Mouse (Mus musculus) CD4-positive helper T cell, adult 2 months (primary cell): ENCODE results near the gene Vamp2.

ENCODE experiments used
- DNase-seq: peaks from one replicate; pipeline ENCODE4 v3.0.0-alpha.2; 2012; ENCODE audit warnings: low read depth, missing footprints, low spot score

Vamp2 gene

DNA sequence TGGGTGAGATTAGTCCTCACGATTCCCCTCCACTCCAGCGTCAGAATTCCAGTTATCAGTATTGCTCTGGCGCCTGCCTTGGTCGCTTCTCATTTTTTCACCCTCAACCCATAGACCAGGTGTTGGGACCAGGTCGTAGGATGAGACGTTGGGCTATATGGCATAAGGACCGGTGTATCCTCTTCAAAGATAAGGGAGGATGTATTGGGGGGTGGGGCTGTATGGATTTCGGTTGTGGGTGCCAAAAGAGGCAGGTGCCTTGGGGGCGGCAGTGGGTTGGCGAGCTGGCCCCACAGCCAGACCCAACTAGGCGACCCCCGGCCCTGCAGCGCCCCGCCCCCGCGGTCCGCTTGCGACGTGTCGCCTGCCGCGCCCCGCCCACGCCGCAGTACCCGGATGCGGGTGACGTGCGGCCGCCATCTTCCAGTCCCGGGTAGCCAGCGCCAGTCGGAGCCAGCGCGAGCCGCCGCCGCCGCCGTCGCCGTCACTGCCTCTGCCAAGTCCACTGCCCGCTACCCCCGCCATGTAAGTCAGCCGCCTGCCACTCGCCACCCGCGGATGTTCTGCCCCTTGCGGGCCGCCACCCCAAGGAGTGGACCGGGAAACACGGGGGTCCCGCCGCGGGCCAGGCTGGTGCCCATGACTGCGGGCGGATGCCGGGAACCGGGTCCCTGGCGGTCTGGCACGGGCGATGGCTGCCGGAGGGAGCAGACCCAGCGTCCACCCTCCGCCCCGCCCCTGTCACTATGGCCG is at the start of gene Vamp2:
Gene Vamp2, plus strand, starts transcription at position 388 of the 753 bp plus-strand sequence.
- DNase-seq = peak; percentile 93

DNA sequence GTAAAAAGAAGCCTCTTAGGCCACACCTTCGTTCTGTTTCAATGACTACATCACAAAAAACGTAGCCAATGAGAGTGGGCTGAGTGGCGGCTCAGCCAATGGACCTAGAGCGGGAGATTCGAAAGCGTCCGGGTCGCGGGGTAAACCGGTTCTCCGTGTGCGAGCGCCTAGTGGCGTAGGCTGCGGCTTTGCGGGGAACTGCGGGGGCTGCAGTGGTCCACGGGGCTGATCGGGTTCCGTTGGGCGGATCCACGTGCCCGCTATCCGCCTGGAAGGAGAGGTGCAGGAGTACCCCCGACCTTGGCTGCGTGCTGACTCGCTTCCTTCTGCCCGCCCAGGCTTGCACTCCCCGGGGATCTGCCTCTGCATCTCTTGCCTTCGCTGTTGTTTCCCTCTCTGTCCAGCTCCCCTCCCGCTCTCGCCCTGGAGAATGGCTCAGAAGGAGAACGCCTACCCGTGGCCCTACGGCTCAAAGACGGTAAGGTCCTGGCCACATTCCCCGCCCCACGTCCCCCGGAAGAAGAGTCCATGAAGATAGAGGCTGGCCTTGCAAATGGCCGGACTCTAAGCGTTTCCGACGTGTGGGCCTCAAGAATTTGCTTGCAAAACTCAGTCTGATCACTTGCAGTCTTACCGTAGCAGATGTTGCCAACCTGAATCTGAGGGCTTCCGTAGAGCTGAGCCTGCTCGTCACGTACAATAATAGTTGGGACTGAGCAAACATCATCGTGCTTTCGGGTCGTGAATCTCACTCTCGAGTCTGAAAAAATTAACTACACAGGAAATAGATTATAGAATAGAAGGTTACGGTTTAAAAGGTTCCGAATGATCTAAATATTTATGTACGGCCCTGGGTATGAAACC is 42.5 kb upstream of the Vamp2 start, which contains the start of gene Aurkb:
Gene Aurkb, plus strand, starts transcription at position 117 of the 864 bp plus-strand sequence.
- peak; percentile 91 for DNase-seq

- no peak for DNase-seq
Observed at GRCm38 (mm10) chr11:69046395-69046774, 41.9 kb upstream of the Vamp2 start.

GRCm38 (mm10) chr11:69047592-69047991 is 40.7 kb upstream of the Vamp2 start:
- no peak for DNase-seq

- no peak for DNase-seq
Observed at GRCm38 (mm10) chr11:69048151-69048550, 40.1 kb upstream of the Vamp2 start.

DNA sequence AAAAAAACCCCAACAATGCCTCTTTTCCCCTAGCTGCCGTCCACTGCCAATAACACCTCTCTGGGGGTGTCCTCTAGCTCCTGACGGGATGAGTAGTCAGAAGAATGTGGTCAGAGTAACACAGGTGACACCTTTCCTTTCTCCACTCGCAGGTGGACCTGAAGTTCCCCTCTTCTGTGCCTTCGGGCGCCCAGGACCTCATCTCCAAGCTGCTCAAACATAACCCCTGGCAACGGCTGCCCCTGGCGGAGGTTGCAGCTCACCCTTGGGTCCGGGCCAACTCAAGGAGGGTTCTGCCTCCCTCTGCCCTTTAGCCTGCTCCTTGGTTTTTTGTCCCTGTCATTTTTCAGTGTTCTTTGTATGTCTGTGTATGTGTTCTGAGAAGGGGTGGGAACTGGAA is 37.5 kb upstream of the Vamp2 start:
- DNase-seq = no peak

DNA sequence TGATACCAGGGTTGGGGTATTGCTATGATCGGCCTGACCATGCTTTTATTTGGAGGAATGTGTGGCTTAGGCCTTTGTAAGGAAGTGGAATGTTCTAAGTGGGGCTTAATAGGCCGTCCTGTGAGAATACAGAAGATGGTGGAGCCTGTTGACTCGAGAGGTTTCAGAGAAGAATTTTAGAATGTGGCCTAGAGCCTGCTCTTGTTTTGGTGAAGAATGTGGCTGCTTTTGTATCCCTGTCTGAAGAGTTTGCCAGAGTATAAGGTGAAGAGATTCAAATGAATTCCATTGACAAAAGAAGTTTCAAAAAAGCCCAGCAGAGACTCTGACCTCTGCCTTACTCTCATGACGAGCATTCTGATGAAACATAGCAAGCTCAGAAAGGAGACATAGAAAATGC is 36.5 kb upstream of the Vamp2 start:
- DNase-seq = no peak

GRCm38 (mm10) chr11:69052824-69053421 is 35.4 kb upstream of the Vamp2 start:
- no peak for DNase-seq

- DNase-seq = peak; percentile 51
Observed at GRCm38 (mm10) chr11:69053848-69054247, 34.4 kb upstream of the Vamp2 start.

DNA sequence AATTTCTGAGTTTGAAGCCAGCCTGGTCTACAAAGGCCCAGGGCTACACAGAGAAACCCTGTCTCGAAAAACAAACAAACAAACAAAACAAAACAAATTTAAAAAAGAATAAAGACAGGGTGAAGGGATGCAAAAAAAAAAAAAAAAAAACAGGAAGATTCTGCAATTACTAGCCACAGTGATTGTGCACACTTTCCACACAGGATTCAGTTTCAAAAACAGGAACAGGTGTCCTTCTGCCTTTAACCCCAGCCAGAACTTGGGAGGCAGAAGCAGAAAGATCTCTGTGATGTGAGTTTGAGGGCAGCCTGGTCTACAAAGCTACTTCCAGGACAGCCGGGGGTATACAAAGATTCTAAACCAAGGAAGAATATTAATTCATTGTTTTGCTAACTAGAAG is 30.0 kb upstream of the Vamp2 start:
- DNase-seq = no peak

DNA sequence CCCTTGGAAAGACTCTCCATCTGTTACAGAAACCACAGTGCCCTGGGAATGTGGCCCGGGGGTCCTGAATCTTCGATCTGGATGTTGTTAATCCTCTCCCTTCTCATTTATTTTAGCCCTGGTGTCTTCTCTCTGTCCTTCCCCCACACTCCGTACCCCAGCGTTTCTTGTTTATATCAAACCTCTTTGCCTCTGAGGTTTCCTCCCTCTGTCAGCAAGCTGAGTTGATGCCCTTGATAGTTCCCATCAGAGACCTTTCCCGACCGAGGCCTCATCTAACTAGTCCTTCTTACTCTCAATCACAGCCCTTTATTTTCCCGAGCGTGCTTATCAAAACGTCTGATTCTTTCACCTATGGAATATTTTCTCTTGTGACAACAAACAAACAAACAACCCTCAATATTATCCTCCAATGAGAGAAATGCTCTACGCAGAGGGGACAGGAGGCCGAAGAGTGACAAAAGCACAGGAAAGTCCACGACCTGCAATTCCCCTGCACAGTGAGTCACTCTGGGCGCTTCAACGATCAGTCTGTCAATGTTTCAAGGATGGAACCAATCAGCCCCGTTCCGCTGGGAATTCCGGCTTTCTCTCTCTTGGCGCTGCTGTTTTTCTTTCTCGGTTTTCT is 29.4 kb upstream of the Vamp2 start:
- peak; percentile 38 for DNase-seq

- DNase-seq = peak; percentile 98
Observed at GRCm38 (mm10) chr11:69059357-69059974, 28.8 kb upstream of the Vamp2 start, which contains the start of gene Borcs6. Gene Borcs6, plus strand, starts transcription at chr11:69059717.

DNA sequence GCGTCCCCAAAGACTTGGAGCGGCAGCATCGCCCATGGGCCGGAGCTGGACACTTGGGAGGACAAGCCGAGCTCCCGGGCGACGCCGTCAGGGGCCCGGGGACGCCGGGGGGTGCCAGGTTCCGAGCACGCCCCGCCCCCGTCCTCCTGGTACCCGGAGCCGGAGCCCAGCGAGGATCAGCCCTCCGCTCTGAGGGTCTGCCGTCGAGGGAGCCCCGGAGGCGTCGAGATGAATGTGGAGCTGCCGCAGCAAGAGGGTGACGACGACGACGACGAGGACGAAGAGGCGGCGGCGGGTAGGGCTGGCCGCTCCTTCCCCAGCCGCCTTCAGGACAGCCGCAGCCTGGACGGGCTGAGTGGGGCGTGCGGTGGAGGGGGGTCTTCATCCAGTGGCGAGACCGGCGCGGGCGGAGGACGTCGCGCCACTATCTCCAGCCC is 28.3 kb upstream of the Vamp2 start:
- DNase-seq = peak; percentile 69

GRCm38 (mm10) chr11:69060448-69061254 is 27.6 kb upstream of the Vamp2 start:
- peak; percentile 58 for DNase-seq

- no peak for DNase-seq
Observed at GRCm38 (mm10) chr11:69061255-69061912, 26.9 kb upstream of the Vamp2 start.

DNA sequence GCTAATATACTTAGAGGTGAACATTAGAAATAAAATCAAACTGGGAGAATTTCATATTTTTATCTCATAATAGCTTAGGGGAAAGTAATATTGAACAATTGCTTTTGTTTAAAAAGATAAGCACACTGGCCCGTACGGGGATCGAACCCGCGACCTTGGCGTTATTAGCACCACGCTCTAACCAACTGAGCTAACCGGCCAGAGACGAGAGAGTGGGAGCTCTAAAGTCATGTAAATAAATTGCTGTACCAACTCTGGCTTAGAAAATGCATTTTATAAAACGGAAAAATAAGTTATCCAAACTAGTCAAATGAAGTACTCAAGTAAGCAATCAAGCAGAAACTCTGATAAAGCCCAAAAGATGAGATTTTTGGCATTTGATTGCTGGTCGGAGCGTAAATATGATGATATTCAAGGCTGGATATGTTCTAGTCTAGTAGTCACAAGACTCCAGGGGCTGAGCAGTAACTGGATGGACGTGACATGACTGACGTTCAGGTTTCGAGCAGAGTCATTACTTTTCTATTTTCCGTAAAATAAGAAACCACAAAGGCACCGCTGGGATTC is 26.0 kb upstream of the Vamp2 start:
- peak; percentile 82 for DNase-seq

DNA sequence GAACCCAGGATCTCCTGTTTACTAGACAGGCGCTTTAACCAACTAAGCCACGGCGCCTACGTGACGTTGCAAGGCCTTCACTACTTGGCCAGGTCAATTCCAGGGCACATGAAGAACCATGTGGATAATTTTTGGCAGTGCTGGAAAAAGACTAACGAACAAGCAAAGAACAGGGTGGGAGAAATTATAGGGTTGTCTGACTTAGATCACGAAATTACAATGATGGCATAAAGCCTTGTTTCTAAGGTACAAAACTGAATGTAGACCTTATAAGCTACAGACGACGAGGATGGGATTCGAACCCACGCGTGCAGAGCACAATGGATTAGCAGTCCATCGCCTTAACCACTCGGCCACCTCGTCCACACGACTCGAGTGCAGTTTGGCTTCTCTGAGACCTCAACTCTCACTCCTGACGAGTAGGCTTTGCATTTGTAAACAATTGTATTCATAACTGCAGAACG is 25.5 kb upstream of the Vamp2 start:
- DNase-seq = peak; percentile 93

DNA sequence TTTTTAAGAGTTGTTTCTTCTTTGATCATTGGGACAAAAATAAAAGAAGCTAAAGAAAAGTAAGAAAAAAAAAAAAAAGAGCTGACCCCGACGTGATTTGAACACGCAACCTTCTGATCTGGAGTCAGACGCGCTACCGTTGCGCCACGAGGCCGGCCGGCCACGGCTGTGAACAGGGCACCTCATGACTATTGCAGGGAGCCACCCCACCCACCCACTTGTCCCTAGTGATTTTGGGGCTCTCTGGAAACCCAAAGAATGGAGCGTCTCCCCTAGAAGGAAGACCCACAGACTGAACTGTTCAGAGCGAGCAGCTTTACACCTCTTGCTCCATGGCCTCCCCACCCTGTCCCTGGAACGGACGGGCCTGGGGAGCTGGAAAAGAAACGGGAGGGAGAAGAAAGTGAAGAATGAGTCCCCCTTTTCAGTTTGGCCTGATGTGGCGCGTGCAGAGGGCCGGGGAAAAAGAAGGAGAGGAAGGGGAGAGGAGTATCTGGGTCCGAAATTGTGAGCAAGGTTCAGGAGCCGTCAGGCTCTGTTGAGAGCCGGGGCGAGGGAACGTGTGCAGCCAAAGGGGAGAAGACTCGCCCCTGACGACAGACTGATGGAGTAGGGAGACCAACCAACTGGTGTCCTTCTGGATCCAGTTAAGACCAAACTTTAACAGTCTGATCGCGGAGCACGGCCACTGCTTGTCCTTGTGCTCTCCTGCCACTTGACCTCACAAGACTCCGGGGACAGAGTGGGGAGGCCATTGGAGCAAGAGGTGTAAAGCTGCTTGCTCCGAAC is 24.7 kb upstream of the Vamp2 start:
- peak; percentile 87 for DNase-seq
